Mouse (Mus musculus) midbrain, postnatal 0 days (tissue): ENCODE results near the gene Ubp1. TPM values are rescaled to one million over a fixed set of nuclear protein-coding genes. Genes with fewer than 3 reads are reported as not detected.
"Not testable (repeated sequence)": the region's sequence is repeated elsewhere in the genome, so short reads cannot be mapped to it uniquely, and the experiment has no call there.

Source experiments
- ATAC-seq: fragments of 200-750 bp; cut with Nextera tagmentation; 2 replicates; pipeline ENCODE4 v1.8.0; 2017; ENCODE audit warnings: moderate number of reproducible peaks, mild to moderate bottlenecking, moderate TSS enrichment, moderate library complexity; ENCODE audit not compliant: low FRiP score
- DNase-seq: peaks from one replicate; pipeline ENCODE4 v3.0.0-alpha.2; 2015; ENCODE audit warnings: low spot score
- H3K27ac ChIP-seq: fragments of 300-500 bp; sonication (generic); 2 replicates; pipeline ENCODE4 v1.5.1; 2014; ENCODE audit warnings: low read depth, mild to moderate bottlenecking, low read length, mixed read lengths
- H3K27me3 ChIP-seq: fragments of 300-500 bp; sonication (generic); 2 replicates; pipeline ENCODE4 v1.6.1; 2014; ENCODE audit warnings: low read length, control low read depth, mixed read lengths; ENCODE audit not compliant: insufficient read depth
- H3K36me3 ChIP-seq: fragments of 300-500 bp; sonication (generic); 2 replicates; pipeline ENCODE4 v1.6.1; 2014; ENCODE audit warnings: low read length, control low read depth, mixed read lengths; ENCODE audit not compliant: insufficient read depth
- H3K4me1 ChIP-seq: fragments of 300-500 bp; sonication (generic); 2 replicates; pipeline ENCODE4 v1.6.1; 2014; ENCODE audit warnings: mild to moderate bottlenecking, control low read depth, antibody characterized with exemption, low read length, mixed read lengths; ENCODE audit not compliant: insufficient read depth
- H3K4me2 ChIP-seq: fragments of 300-500 bp; sonication (generic); 2 replicates; pipeline ENCODE4 v1.6.1; 2014; ENCODE audit warnings: low read depth, mild to moderate bottlenecking, low read length, mixed read lengths; ENCODE audit not compliant: poor library complexity, severe bottlenecking
- H3K4me3 ChIP-seq: fragments of 300-500 bp; sonication (generic); 2 replicates; pipeline ENCODE4 v1.5.1; 2014; ENCODE audit warnings: low read depth, mild to moderate bottlenecking, low read length, moderate library complexity
- H3K9ac ChIP-seq: fragments of 300-500 bp; sonication (generic); replicated peaks from 2 replicates; pipeline ENCODE4 v1.6.1; 2014; ENCODE audit warnings: mild to moderate bottlenecking, low read length, moderate library complexity, mixed read lengths; ENCODE audit not compliant: poor library complexity, severe bottlenecking
- H3K9me3 ChIP-seq: fragments of 300-500 bp; sonication (generic); 2 replicates; pipeline ENCODE4 v1.6.1; 2016; ENCODE audit warnings: low read length, control low read depth
- CTCF ChIP-seq: IDR thresholded peaks from 2 replicates; pipeline ENCODE4 v1.5.1; 2016; ENCODE audit warnings: antibody characterized with exemption, mild to moderate bottlenecking
- WGBS: fragments of 180-500 bp; shearing (Covaris S2); extraction: QIAGEN DNeasy Blood & Tissue Kit; methylation state at CpG from one replicate; pipeline ENCODE4 v1.1.7; 2014; 5-methylcytosine and 5-hydroxymethylcytosine counted together
- polyA plus RNA-seq: library from polyadenylated mRNA; unstranded; fragments of >200 nt; fragmentation: Nextera tagmentation; extraction: Ambion mirVana; gene quantifications from 2 replicates; pipeline ENCODE4 v1.2.1, GENCODE M21; 2015
- total RNA-seq: library from RNA; depleted of rRNA; stranded (reverse); fragments of >200 nt; gene quantifications from 2 replicates; pipeline ENCODE4 v1.2.3, GENCODE M21; 2014; rRNA removed

The Ubp1 gene
- total RNA-seq (68.4 and 80.5 TPM in 2 replicates), polyA plus RNA-seq (17.2 and 19.2 TPM in 2 replicates)

DNA sequence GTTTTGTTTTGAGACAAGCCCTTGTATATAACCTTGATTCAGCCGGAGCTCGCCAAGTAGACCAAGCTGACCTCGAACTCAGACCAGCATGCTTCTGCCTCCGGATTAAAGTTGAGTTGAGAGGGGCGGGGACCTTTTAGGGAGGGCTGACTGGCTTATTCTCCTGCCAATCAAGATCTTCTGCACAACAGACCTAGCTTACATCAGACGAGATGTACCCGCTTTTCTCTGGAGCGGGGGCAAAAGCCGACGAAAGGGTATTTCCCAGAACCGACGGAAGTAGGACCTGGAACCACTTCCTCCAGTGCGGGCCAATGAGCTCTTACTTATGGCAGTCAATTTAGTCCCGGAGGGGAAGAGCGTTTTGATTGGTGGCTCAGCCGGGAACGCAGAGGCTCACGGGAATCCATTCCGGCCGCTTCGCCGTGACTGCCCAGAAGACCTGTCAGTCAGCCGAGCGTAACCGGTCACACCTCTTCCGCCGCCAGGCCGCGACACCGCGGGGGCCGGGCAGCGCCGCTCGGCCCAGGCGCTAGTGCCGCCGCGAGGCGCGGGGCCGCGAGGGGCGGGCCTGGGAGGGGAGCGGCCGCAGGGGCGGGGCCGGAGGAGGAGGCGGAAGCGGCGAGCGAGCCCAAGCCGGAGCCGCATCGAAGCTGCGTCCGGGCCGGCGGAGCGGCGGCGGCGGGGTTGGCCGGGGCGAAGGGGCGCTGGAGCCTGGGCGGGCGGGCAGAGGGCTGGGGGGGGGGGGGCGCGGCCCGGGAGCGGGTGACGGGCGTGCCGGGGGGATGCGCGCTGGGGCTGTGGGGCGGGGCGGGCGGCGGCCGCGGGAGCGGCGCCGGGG, at the start of gene Ubp1:
Ubp1 (plus strand) TSS at position 401 of the 841 bp plus-strand sequence.
- Histone ChIP-seq H3K9ac (peak within 1 kb of the TSS; percentile 90), H3K4me3 (peak within 1 kb of the TSS; percentile 98), H3K27ac (peak within 1 kb of the TSS; percentile 82), H3K4me1 (peaks cover 14% of the 10 kb centered on the region), H3K4me2 (peak within 1 kb of the TSS; percentile 97), H3K36me3 (no peaks in the 10 kb centered on the region), H3K9me3 (no peaks in the 10 kb centered on the region), H3K27me3 (no peaks in the 10 kb centered on the region)
- WGBS = under 1% methylated on average over 44 of the region's 86 CpGs
- DNase-seq (peak; percentile 100), ATAC-seq (peak; percentile 96)
- TF ChIP-seq CTCF = no peak

DNA sequence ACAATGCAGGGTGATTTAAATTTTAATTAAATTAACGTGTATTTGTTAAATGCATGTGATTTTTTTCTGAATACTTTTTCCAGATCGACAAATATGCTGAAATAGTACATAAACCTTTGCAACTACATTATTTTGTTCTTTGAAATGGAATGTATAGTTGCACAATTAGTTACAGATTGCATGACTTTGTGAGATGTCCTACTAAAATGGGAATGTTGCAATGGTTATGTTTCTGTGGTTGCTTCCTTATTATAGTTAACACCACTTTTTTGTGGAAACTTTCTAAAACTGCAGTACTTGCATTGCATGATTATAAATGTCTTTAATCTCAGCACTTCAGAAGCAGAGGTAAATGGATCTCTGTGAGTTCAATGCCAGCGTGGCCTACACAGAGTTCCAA, 35.8 kb upstream of the Ubp1 start:
- DNase-seq = no peak
- ATAC-seq = no peak

DNA sequence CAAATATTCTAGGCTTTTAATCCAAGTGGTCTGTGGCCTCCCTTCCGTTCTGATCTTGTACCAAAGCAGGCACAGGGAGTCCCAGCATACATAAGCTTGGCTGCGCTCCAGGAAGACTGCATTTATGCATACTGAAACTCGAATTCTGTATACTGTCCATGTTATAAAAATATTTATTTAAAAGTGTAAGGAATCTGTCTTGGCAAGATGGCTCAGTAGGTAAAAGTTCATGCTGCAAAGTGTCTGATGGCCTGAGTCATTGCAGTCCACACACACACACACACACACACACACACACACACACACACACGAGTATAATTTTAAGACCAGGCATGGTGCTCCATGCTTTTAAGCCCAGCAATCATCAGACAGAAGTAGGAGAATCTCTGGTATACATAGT, 27.6 kb upstream of the Ubp1 start:
- Histone ChIP-seq H3K27me3 (no peaks in the 10 kb centered on the region), H3K27ac (no peak overlapping the region), H3K9me3 (no peaks in the 10 kb centered on the region), H3K4me1 (no peaks in the 10 kb centered on the region), H3K4me3 (no peak overlapping the region), H3K9ac (no peak overlapping the region), H3K36me3 (peaks cover 68% of the 10 kb centered on the region), H3K4me2 (no peak overlapping the region)
- 76% methylated on average over 4 of the region's 4 CpGs for WGBS
- no peak for TF ChIP-seq CTCF
- ATAC-seq (no peak), DNase-seq (no peak)

More for the DNA sequence above, 35.8 kb upstream of the Ubp1 start:
- Histone ChIP-seq H3K4me2 (no peak overlapping the region), H3K9ac (no peak overlapping the region), H3K9me3 (no peaks in the 10 kb centered on the region), H3K36me3 (peaks cover 67% of the 10 kb centered on the region), H3K4me1 (no peaks in the 10 kb centered on the region), H3K27me3 (no peaks in the 10 kb centered on the region), H3K27ac (no peak overlapping the region), H3K4me3 (no peak overlapping the region)
- WGBS = 94% methylated on average over 3 of the region's 3 CpGs
- no peak for TF ChIP-seq CTCF

DNA sequence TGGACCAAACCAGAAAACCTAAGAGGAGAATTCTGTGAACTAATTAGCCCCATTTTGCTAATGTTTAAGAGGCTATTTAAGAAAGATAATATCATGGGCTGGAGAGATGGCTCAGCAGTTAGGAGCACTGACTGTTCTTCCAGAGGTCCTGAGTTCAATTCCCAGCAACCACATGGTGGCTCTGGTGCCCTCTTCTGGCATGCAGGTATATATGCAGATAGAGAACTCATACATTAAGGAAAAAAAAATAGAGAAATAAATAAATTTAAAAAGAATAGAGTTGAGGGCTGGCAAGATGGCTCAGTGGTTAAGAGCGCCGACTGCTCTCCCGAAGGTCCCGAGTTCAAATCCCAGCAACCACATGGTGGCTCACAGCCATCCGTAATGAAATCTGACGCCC, 26.4 kb upstream of the Ubp1 start:
- not testable (repeated sequence) for ATAC-seq, DNase-seq, H3K27me3 ChIP-seq, H3K4me1 ChIP-seq, H3K9me3 ChIP-seq, H3K4me3 ChIP-seq, H3K4me2 ChIP-seq, H3K27ac ChIP-seq, H3K9ac ChIP-seq
- peaks cover 66% of the 10 kb centered on the region for H3K36me3 ChIP-seq
- peak; percentile 39 for TF ChIP-seq CTCF
- 96% methylated on average over 6 of the region's 6 CpGs for WGBS

DNA sequence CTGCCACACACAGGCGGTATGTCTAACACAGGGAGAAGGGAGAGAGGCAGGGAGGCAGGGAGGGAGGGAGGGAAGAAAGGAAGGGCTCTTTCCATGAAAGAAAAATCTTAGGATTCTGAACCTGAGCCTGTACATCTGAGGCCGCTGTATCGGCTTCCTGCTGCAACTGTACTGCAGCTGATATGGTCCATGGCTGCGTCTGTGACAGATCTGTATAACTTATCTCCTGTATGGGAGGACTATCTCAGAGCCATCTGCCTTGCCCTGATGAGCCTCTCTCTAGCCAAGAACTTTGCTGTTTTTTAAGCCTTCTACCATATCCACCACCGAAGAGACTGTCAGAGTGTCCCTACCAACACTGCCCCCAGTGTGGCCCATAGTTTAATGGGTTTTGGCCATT, 14.9 kb upstream of the Ubp1 start:
- no peak overlapping the region for H3K27ac ChIP-seq
- DNase-seq (no peak), ATAC-seq (no peak)
- H3K36me3 ChIP-seq = peaks cover 60% of the 10 kb centered on the region
- no peak for TF ChIP-seq CTCF
- H3K9me3 ChIP-seq = no peaks in the 10 kb centered on the region
- 98% methylated on average over 5 of the region's 5 CpGs for WGBS
- no peak overlapping the region for H3K4me3 ChIP-seq
- H3K9ac ChIP-seq = no peak overlapping the region
- no peaks in the 10 kb centered on the region for H3K4me1 ChIP-seq
- no peaks in the 10 kb centered on the region for H3K27me3 ChIP-seq
- H3K4me2 ChIP-seq = no peak overlapping the region

DNA sequence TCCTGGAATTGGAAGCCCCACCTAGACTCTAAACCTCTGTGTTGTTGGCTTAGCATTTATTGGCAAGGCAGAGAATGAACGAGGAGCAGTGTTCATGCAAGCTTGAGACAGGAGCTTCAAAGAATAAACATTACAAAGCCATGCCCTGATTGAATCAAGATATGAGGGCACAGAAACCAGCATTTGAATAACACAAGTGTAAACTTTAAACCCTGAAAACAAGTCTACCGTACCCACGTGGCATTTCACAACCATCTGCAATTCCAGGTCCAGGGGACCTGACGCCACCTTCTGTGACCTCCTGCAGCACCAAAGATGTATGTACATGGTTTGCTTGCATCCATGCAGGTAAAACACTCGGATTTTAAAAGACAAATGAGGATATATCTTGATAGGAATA, 8.1 kb upstream of the Ubp1 start:
- Histone ChIP-seq H3K4me3 (no peak overlapping the region), H3K9ac (no peak overlapping the region), H3K4me1 (no peaks in the 10 kb centered on the region), H3K36me3 (peaks cover 28% of the 10 kb centered on the region; the same call in 1 of the 2 replicates), H3K27me3 (no peaks in the 10 kb centered on the region), H3K9me3 (no peaks in the 10 kb centered on the region), H3K27ac (no peak overlapping the region), H3K4me2 (no peak overlapping the region)
- ATAC-seq = no peak
- 96% methylated on average over 5 of the region's 5 CpGs for WGBS
- no peak for TF ChIP-seq CTCF
- no peak for DNase-seq
